Mouse (Mus musculus): ENCODE data around the gene Kdm4b. TPM values are rescaled to one million over a fixed set of nuclear protein-coding genes. Genes with fewer than 3 reads are reported as not detected.

The Kdm4b gene
- polyA plus RNA-seq (2015; fragmentation: Nextera tagmentation; extraction: Ambion mirVana) = 86.3 and 86.6 TPM in 2 replicates

- H3K27ac ChIP-seq = peak within 1 kb of the TSS; percentile 98
- no peaks in the 10 kb centered on the region for H3K36me3 ChIP-seq (replicated peaks)
- peak; percentile 100 for ATAC-seq (replicated peaks)
- under 1% methylated on average over 57 of the region's 57 CpGs for WGBS
- peak within 1 kb of the TSS; percentile 75 for H3K4me2 ChIP-seq
- H3K9me3 ChIP-seq = no peaks in the 10 kb centered on the region
- peak within 1 kb of the TSS; percentile 91 for H3K9ac ChIP-seq
- H3K4me1 ChIP-seq = peaks cover 37% of the 10 kb centered on the region
- peak within 1 kb of the TSS; percentile 81 for H3K4me3 ChIP-seq
- H3K27me3 ChIP-seq (replicated peaks) = no peaks in the 10 kb centered on the region
Observed at GRCm38 (mm10) chr17:56325450-56326152, at the start of gene Kdm4b. Kdm4b (plus strand) TSS chr17:56326062.

GRCm38 (mm10) chr17:56276643-56277566 is 49.0 kb upstream of the Kdm4b start, which contains the start of gene Ticam1:
Ticam1 (minus strand) TSS chr17:56276786.
- 5% methylated on average over 21 of the region's 21 CpGs for WGBS
- peak within 1 kb of the TSS; percentile 52 for H3K9ac ChIP-seq
- peaks cover 14% of the 10 kb centered on the region for H3K4me1 ChIP-seq
- H3K9me3 ChIP-seq = no peaks in the 10 kb centered on the region
- no peaks in the 10 kb centered on the region for H3K27me3 ChIP-seq (replicated peaks)
- peak; percentile 69 for ATAC-seq (replicated peaks)
- H3K27ac ChIP-seq = no peak within 1 kb of the TSS
- H3K36me3 ChIP-seq (replicated peaks) = no peaks in the 10 kb centered on the region
- H3K4me2 ChIP-seq = peak within 1 kb of the TSS; percentile 72
- H3K4me3 ChIP-seq = peak within 1 kb of the TSS; percentile 40

GRCm38 (mm10) chr17:56277567-56277893 is 48.3 kb upstream of the Kdm4b start:
- WGBS = 47% methylated on average over 2 of the region's 2 CpGs
- H3K9ac ChIP-seq = no peak overlapping the region
- H3K9me3 ChIP-seq = no peaks in the 10 kb centered on the region
- no peak overlapping the region for H3K4me3 ChIP-seq
- no peak overlapping the region for H3K27ac ChIP-seq
- peaks cover 14% of the 10 kb centered on the region for H3K4me1 ChIP-seq
- ATAC-seq (replicated peaks) = no peak
- no peaks in the 10 kb centered on the region for H3K36me3 ChIP-seq (replicated peaks)
- no peaks in the 10 kb centered on the region for H3K27me3 ChIP-seq (replicated peaks)
- H3K4me2 ChIP-seq = no peak overlapping the region

- H3K36me3 ChIP-seq (replicated peaks) = no peaks in the 10 kb centered on the region
- no peak for ATAC-seq (replicated peaks)
- no peaks in the 10 kb centered on the region for H3K27me3 ChIP-seq (replicated peaks)
- WGBS = 94% methylated on average over 5 of the region's 5 CpGs
- H3K9me3 ChIP-seq = no peaks in the 10 kb centered on the region
- H3K4me3 ChIP-seq = no peak overlapping the region
- no peak overlapping the region for H3K9ac ChIP-seq
- no peak overlapping the region for H3K4me2 ChIP-seq
- peaks cover 14% of the 10 kb centered on the region for H3K4me1 ChIP-seq
- no peak overlapping the region for H3K27ac ChIP-seq
Observed at GRCm38 (mm10) chr17:56278340-56278739, 47.5 kb upstream of the Kdm4b start.

- Histone ChIP-seq H3K4me3 (no peak overlapping the region), H3K4me1 (peaks cover 14% of the 10 kb centered on the region), H3K27me3 (replicated peaks) (no peaks in the 10 kb centered on the region), H3K27ac (no peak overlapping the region), H3K9ac (no peak overlapping the region), H3K4me2 (no peak overlapping the region), H3K9me3 (no peaks in the 10 kb centered on the region), H3K36me3 (replicated peaks) (no peaks in the 10 kb centered on the region)
- WGBS = 90% methylated on average over 12 of the region's 12 CpGs
- ATAC-seq (replicated peaks) = no peak
Observed at GRCm38 (mm10) chr17:56279481-56280155, 46.2 kb upstream of the Kdm4b start.

GRCm38 (mm10) chr17:56281193-56281592 is 44.7 kb upstream of the Kdm4b start:
- Histone ChIP-seq H3K9me3 (no peaks in the 10 kb centered on the region), H3K27ac (no peak overlapping the region), H3K4me3 (no peak overlapping the region), H3K4me1 (peaks cover 11% of the 10 kb centered on the region), H3K4me2 (no peak overlapping the region), H3K27me3 (replicated peaks) (no peaks in the 10 kb centered on the region), H3K9ac (no peak overlapping the region), H3K36me3 (replicated peaks) (no peaks in the 10 kb centered on the region)
- 92% methylated on average over 12 of the region's 12 CpGs for WGBS
- no peak for ATAC-seq (replicated peaks)

- 88% methylated on average over 4 of the region's 4 CpGs for whole genome bisulfite sequencing
- H3K36me3 ChIP-seq (replicated peaks) = no peaks in the 10 kb centered on the region
- no peak overlapping the region for H3K9ac ChIP-seq
Observed at GRCm38 (mm10) chr17:56282802-56283201, 43.1 kb upstream of the Kdm4b start.

GRCm38 (mm10) chr17:56283316-56283715 is 42.5 kb upstream of the Kdm4b start:
- no peak overlapping the region for H3K4me2 ChIP-seq
- H3K4me3 ChIP-seq = no peak overlapping the region
- no peak for ATAC-seq (replicated peaks)
- H3K27me3 ChIP-seq (replicated peaks) = no peaks in the 10 kb centered on the region
- no peaks in the 10 kb centered on the region for H3K9me3 ChIP-seq
- H3K4me1 ChIP-seq = no peaks in the 10 kb centered on the region
- H3K9ac ChIP-seq = no peak overlapping the region
- H3K27ac ChIP-seq = no peak overlapping the region
- WGBS = 93% methylated on average over 8 of the region's 8 CpGs
- no peaks in the 10 kb centered on the region for H3K36me3 ChIP-seq (replicated peaks)

More at GRCm38 (mm10) chr17:56282802-56283201, 43.1 kb upstream of the Kdm4b start:
- H3K27ac ChIP-seq = no peak overlapping the region
- no peak overlapping the region for H3K4me3 ChIP-seq
- H3K4me2 ChIP-seq = no peak overlapping the region
- H3K9me3 ChIP-seq = no peaks in the 10 kb centered on the region
- no peaks in the 10 kb centered on the region for H3K27me3 ChIP-seq (replicated peaks)
- no peaks in the 10 kb centered on the region for H3K4me1 ChIP-seq
- ATAC-seq (replicated peaks) = no peak

GRCm38 (mm10) chr17:56285995-56286394 is 39.9 kb upstream of the Kdm4b start:
- Histone ChIP-seq H3K27ac (no peak overlapping the region), H3K9ac (no peak overlapping the region), H3K9me3 (no peaks in the 10 kb centered on the region), H3K36me3 (replicated peaks) (no peaks in the 10 kb centered on the region), H3K27me3 (replicated peaks) (no peaks in the 10 kb centered on the region), H3K4me1 (peaks cover 18% of the 10 kb centered on the region), H3K4me2 (no peak overlapping the region), H3K4me3 (no peak overlapping the region)
- WGBS = 95% methylated on average over 11 of the region's 11 CpGs
- no peak for ATAC-seq (replicated peaks)

- H3K4me2 ChIP-seq = no peak overlapping the region
- no peak overlapping the region for H3K27ac ChIP-seq
- H3K4me1 ChIP-seq = peaks cover 24% of the 10 kb centered on the region
- no peak overlapping the region for H3K9ac ChIP-seq
- no peaks in the 10 kb centered on the region for H3K27me3 ChIP-seq (replicated peaks)
- no peaks in the 10 kb centered on the region for H3K9me3 ChIP-seq
- no peak for ATAC-seq (replicated peaks)
- no peaks in the 10 kb centered on the region for H3K36me3 ChIP-seq (replicated peaks)
- 70% methylated on average over 3 of the region's 3 CpGs for WGBS
- H3K4me3 ChIP-seq = no peak overlapping the region
Observed at GRCm38 (mm10) chr17:56287830-56288229, 38.0 kb upstream of the Kdm4b start.

GRCm38 (mm10) chr17:56288866-56289265 is 37.0 kb upstream of the Kdm4b start:
- Histone ChIP-seq H3K27ac (peak overlapping the region; percentile 51; the same call in 1 of the 2 replicates), H3K4me3 (no peak overlapping the region), H3K4me2 (no peak overlapping the region), H3K9me3 (no peaks in the 10 kb centered on the region), H3K9ac (no peak overlapping the region), H3K27me3 (replicated peaks) (no peaks in the 10 kb centered on the region), H3K4me1 (peaks cover 24% of the 10 kb centered on the region), H3K36me3 (replicated peaks) (no peaks in the 10 kb centered on the region)
- WGBS = 48% methylated on average over 3 of the region's 3 CpGs
- ATAC-seq (replicated peaks) = no peak

All from midbrain, embryonic 15.5 days (tissue).